Mouse (Mus musculus): ENCODE measurements around the gene Kcnb1.

The Kcnb1 gene

GRCm38 (mm10) chr2:167079535-167080257 is 110.3 kb downstream of the Kcnb1 start:
- DNase-seq (ENCODE audit: low spot score), result no peak

DNA sequence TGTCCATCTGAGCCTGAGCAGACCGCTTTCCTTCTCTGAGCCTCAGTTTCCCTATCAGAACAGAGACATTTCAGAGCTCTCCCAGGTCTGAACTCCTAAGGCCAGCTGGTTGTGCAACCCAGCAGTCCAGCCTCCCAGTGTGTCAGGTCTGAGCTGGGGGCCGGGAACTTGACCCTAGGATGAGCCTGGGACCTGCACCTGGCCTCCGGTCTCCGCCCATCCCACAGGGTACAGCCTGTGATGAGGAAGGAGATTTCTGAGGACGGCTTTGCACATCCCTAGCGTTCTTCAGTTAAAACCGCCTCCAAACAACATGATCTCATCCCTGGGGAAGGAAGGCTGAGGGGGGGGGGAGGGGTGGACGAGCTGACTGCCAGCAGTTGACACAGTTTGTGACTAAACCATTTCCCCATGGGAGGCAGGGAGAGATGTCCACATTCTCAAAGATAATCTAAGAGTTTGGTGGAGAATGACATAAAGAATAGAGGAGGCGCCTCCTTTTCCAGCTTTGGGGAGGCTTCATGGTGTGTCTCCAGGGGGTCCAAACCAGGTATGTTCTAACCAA is 110.9 kb downstream of the Kcnb1 start:
- DNase-seq (ENCODE audit: low spot score), result no peak

- DNase-seq (ENCODE audit: low spot score), result no peak
Observed at GRCm38 (mm10) chr2:167078486-167078885, 111.5 kb downstream of the Kcnb1 start.

GRCm38 (mm10) chr2:167077199-167077962 is 112.6 kb downstream of the Kcnb1 start:
- DNase-seq (ENCODE audit: low spot score), result no peak

DNA sequence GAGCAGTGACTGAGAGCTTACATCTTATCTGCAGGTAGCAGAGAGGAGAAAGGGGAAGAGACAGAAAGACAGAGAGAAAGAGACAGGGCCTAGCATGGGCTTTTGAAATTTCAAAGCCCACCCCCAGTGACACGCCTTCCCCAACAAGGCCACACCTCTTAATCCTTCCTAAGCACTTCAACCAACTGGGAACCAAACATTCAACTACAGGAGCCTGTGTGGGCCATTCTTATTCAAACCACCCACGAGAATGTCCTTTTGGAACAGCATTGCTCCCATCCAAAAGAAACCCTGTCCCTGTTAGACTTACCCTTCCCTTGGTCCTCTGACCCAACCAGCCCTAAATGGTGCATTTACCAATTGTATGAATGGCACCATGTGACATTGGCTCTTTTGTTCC is 113.2 kb downstream of the Kcnb1 start:
- DNase-seq (ENCODE audit: low spot score), result no peak

DNA sequence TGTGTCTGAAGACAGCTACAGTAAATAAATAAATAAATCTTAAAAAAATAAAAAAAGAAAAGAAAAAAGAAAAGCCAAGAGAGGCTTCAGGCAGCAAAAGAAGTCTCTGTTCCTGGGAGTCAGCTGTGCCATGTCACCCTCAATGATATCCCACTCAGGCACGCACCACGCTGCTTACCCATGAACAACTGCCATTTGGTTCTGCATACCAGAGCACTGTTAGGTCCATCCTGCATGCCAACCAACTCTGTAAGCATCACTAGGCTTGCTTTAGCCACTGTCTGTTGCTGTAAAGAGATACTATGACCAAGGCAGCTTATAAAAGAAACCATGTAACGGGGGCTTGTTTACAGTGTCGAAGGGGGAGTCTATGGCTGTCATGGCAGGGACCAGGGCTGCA is 113.6 kb downstream of the Kcnb1 start:
- no peak for DNase-seq (ENCODE audit: low spot score)

DNA sequence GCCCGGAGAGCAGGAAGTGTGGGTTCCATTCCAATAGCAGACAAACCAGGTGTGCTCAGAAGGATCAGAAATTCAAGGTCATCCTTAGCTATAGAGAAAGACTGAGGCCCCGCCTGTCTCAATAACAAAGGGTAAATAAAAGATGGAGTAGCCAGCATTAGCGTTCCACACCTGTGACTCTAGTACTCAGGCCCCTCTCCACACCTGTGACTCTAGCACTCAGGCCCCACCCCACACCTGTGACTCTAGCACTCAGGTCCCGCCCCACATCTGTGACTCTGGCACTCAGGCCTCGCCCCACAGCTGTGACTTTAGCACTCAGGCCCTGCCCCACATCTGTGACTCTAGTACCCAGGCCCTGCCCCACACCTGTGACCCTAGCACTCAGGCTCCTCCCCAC is 115.4 kb downstream of the Kcnb1 start:
- DNase-seq (ENCODE audit: low spot score), result no peak

GRCm38 (mm10) chr2:167071641-167072601 is 118.0 kb downstream of the Kcnb1 start:
- peak; percentile 96 for DNase-seq (ENCODE audit: low spot score)

GRCm38 (mm10) chr2:167071266-167071640 is 118.7 kb downstream of the Kcnb1 start:
- DNase-seq (ENCODE audit: low spot score), result no peak

GRCm38 (mm10) chr2:167070341-167070740 is 119.6 kb downstream of the Kcnb1 start:
- no peak for DNase-seq (ENCODE audit: low spot score)

DNA sequence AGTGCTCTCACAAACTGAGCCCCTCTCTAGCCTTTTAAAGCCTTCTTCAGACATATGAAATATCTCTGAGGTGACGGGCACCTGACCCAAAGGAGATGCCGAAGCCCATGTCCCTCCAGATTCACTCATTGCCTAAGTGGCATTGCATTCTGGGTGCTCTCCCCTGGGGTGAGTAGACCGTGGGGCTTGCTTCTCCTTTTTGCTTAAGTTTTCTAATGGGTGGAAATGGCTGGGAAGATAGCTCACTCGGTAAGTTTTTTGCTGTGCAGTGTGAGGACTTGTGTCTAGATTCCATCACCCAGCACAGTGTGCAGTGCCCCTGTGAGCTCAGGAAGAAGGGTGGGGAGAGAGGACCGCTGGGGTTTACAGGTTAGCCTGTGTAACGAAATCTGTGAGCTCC is 122.4 kb downstream of the Kcnb1 start:
- peak; percentile 39 for DNase-seq (ENCODE audit: low spot score)

GRCm38 (mm10) chr2:167066528-167067516 is 123.1 kb downstream of the Kcnb1 start:
- peak; percentile 61 for DNase-seq (ENCODE audit: low spot score)

- no peak for DNase-seq (ENCODE audit: low spot score)
Observed at GRCm38 (mm10) chr2:167066031-167066430, 123.9 kb downstream of the Kcnb1 start.

GRCm38 (mm10) chr2:167064601-167065295 is 125.2 kb downstream of the Kcnb1 start:
- no peak for DNase-seq (ENCODE audit: low spot score)

DNA sequence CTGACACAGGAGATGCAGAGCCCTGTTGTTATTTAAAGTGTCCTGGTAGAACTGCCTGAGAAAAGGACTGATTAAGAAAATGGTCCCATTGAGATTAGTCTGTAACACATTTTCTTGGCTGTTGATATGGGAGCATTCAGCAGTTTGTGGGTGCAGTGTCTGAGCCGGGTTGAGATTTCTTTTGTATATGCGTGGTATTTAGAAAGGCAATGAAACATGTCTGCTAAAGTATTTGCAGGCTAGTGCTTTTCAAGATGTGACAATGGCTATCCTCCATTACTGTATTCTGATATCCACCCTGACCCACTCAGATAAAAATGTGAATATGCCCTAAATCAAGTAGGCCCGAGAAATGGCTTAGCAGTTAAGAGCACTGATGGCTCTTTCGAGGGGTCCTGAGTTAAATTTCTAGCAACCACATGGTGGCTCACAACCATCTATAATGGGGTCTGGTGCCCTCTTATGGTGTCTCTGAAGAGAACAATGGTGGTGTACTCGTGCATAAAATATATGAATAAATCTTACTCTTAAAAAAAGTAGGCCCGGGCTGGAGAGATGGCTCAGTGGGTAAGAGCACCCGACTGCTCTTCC is 126.0 kb downstream of the Kcnb1 start:
- no peak for DNase-seq (ENCODE audit: low spot score)

GRCm38 (mm10) chr2:167062965-167063880 is 126.7 kb downstream of the Kcnb1 start, which contains the start of gene Znfx1:
Gene Znfx1 (minus strand): TSS chr2:167063015.
- DNase-seq (ENCODE audit: low spot score), result peak; percentile 96

DNA sequence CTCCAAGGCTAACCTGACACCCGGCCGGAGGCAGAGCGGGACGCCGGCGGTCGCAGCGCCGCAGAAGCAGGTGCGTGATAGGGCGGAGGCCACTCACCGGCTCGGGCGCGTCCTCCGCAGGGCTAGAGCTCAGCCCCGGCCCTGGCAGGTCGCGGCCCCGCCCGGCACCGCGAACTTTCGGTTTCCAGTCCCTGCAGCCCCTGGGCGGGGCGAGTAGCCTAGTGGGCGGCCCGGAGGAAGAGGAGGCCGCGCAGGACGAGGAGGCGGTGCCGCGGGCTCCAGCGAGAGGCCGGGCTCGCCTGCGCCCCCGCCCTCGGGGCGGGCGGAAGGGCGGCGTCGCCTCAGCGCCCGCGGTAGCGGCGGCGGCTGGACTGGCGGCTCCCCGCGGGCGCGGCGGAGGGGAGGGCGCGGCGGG is 127.5 kb downstream of the Kcnb1 start:
- peak; percentile 93 for DNase-seq (ENCODE audit: low spot score)

DNA sequence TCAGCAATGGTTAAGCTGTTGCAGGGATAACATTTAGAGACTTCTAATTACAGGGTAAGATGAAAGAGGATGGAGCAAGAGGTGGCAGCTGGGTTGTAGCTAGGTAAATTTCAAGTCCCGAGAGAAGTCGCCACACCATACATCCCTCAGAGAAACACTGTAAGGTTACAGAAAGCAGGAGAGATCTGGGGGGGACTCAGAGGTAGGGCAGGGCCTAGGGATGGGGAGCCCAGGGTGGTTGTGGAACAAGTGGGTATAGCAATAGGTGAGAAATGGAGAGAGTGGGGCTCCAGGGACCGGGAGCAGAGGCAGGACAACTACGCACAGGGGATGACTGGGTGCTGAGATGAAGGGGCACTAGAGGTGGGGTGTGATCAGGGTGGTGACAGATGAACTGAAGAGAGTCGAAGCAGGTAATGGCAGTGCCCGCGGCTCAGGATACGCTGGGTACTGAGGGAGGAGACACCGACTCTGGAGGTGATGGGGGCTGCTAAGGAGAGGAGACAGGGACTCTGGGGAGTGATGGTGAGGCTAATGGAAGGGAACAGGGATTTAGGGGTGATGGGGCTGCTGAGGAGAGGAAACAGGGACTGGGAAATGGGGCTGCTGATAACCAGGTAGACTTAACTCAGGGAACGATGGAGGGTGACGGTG is 128.4 kb downstream of the Kcnb1 start:
- DNase-seq (ENCODE audit: low spot score), result no peak
